Mouse (Mus musculus) liver, adult 2 months (tissue): Measurements from ENCODE around the gene Rbfox3. TPM values are rescaled to one million over a fixed set of nuclear protein-coding genes. Genes with fewer than 3 reads are reported as not detected.

ENCODE experiments used
- DNase-seq: peaks from one replicate; pipeline ENCODE4 v3.0.0-alpha.2; 2011; ENCODE audit warnings: low read depth, low spot score; ENCODE audit errors: extremely low read depth
- H3K27ac ChIP-seq: fragments of 200-500 bp; replicated peaks from 2 replicates; pipeline ENCODE4 v1.5.1; 2012; ENCODE audit warnings: low read depth, mild to moderate bottlenecking, control low read depth, inconsistent platforms, low read length; ENCODE audit not compliant: insufficient read depth
- H3K27me3 ChIP-seq: fragments of 200-500 bp; 2 replicates; pipeline ENCODE4 v1.6.1; 2012; ENCODE audit warnings: mild to moderate bottlenecking, moderate library complexity, low read length, inconsistent platforms; ENCODE audit not compliant: control insufficient read depth, insufficient read depth
- H3K36me3 ChIP-seq: fragments of 200-500 bp; 2 replicates; pipeline ENCODE4 v1.6.1; 2012; ENCODE audit warnings: low read length, inconsistent platforms; ENCODE audit not compliant: control insufficient read depth, insufficient read depth
- H3K4me1 ChIP-seq: fragments of 200-500 bp; 2 replicates; pipeline ENCODE4 v1.6.1; 2011; ENCODE audit warnings: low read length; ENCODE audit not compliant: control insufficient read depth, insufficient read depth
- H3K4me3 ChIP-seq: fragments of 200-500 bp; 2 replicates; pipeline ENCODE4 v1.5.1; 2011; ENCODE audit warnings: low read depth, mild to moderate bottlenecking, control low read depth, low read length, moderate library complexity; ENCODE audit not compliant: insufficient read depth
- H3K79me2 ChIP-seq: fragments of 200-500 bp; 2 replicates; pipeline ENCODE4 v1.6.1; 2012; ENCODE audit warnings: inconsistent platforms, mild to moderate bottlenecking, low read length, moderate library complexity; ENCODE audit not compliant: control insufficient read depth, insufficient read depth
- H3K9ac ChIP-seq: fragments of 200-500 bp; 2 replicates; pipeline ENCODE4 v1.6.1; 2012; ENCODE audit warnings: low read depth, mild to moderate bottlenecking, control low read depth, inconsistent platforms, low read length
- CTCF ChIP-seq: fragments of 200-500 bp; IDR thresholded peaks from 2 replicates; pipeline ENCODE4 v1.5.1; 2011; ENCODE audit warnings: low read depth, low read length, control low read depth
- POLR2A ChIP-seq: fragments of 200-500 bp; IDR thresholded peaks from 2 replicates; pipeline ENCODE4 v1.6.1; 2011; ENCODE audit warnings: low read length, control low read depth; ENCODE audit not compliant: insufficient read depth; ENCODE audit errors: extremely low read depth
- WGBS: fragments of 180-500 bp; shearing (Covaris S2); methylation state at CpG from one replicate; pipeline ENCODE4 v1.1.7; 2018; 5-methylcytosine and 5-hydroxymethylcytosine counted together
- polyA plus RNA-seq: library from polyadenylated mRNA; depleted of rRNA; stranded (reverse); fragments of >200 nt; gene quantifications from 2 replicates; pipeline ENCODE4 v1.2.3, GENCODE M21; 2012
- total RNA-seq: library from RNA; depleted of rRNA; stranded (reverse); fragments of >200 nt; gene quantifications from 2 replicates; pipeline ENCODE4 v1.2.3, GENCODE M21; 2014

Rbfox3 gene
- total and polyA plus RNA-seq, 2 experiments = 0.28 to 0.44 TPM

GRCm38 (mm10) chr11:118773076-118773583 is 138.3 kb downstream of the Rbfox3 start:
- Histone ChIP-seq H3K27me3 (no peaks in the 10 kb centered on the region), H3K4me3 (no peak overlapping the region), H3K4me1 (no peaks in the 10 kb centered on the region), H3K27ac (no peak overlapping the region), H3K9ac (no peak overlapping the region), H3K79me2 (no peaks in the 10 kb centered on the region), H3K36me3 (no peaks in the 10 kb centered on the region)
- DNase-seq = no peak
- 52% methylated on average over 12 of the region's 12 CpGs for WGBS
- TF ChIP-seq CTCF (no peak), POLR2A (no peak)

GRCm38 (mm10) chr11:118771358-118771757 is 140.0 kb downstream of the Rbfox3 start:
- H3K4me3 ChIP-seq = no peak overlapping the region
- H3K27ac ChIP-seq = no peak overlapping the region
- no peaks in the 10 kb centered on the region for H3K27me3 ChIP-seq
- no peaks in the 10 kb centered on the region for H3K79me2 ChIP-seq
- no peaks in the 10 kb centered on the region for H3K36me3 ChIP-seq
- DNase-seq = no peak
- H3K4me1 ChIP-seq = no peaks in the 10 kb centered on the region
- H3K9ac ChIP-seq = no peak overlapping the region
- 77% methylated on average over 4 of the region's 4 CpGs for WGBS
- TF ChIP-seq CTCF (no peak), POLR2A (no peak)

- H3K27me3 ChIP-seq = no peaks in the 10 kb centered on the region
- no peak overlapping the region for H3K4me3 ChIP-seq
- H3K9ac ChIP-seq = no peak overlapping the region
- H3K27ac ChIP-seq = no peak overlapping the region
- TF ChIP-seq POLR2A (no peak), CTCF (no peak)
- no peaks in the 10 kb centered on the region for H3K36me3 ChIP-seq
- H3K79me2 ChIP-seq = no peaks in the 10 kb centered on the region
- DNase-seq = no peak
- no peaks in the 10 kb centered on the region for H3K4me1 ChIP-seq
- WGBS = 93% methylated on average over 7 of the region's 7 CpGs
Observed at GRCm38 (mm10) chr11:118770789-118771188, 140.6 kb downstream of the Rbfox3 start.

GRCm38 (mm10) chr11:118769542-118769941 is 141.9 kb downstream of the Rbfox3 start:
- Histone ChIP-seq H3K79me2 (no peaks in the 10 kb centered on the region), H3K27me3 (no peaks in the 10 kb centered on the region), H3K4me1 (no peaks in the 10 kb centered on the region), H3K36me3 (no peaks in the 10 kb centered on the region), H3K27ac (no peak overlapping the region), H3K9ac (no peak overlapping the region), H3K4me3 (no peak overlapping the region)
- no peak for DNase-seq
- 54% methylated on average over 2 of the region's 2 CpGs for WGBS
- TF ChIP-seq POLR2A (no peak), CTCF (no peak)

GRCm38 (mm10) chr11:118768441-118768840 is 143.0 kb downstream of the Rbfox3 start:
- WGBS = 32% methylated on average over 3 of the region's 3 CpGs
- H3K4me3 ChIP-seq = no peak overlapping the region

GRCm38 (mm10) chr11:118767411-118767810 is 144.0 kb downstream of the Rbfox3 start:
- Histone ChIP-seq H3K4me3 (no peak overlapping the region), H3K9ac (no peak overlapping the region), H3K27me3 (no peaks in the 10 kb centered on the region), H3K27ac (no peak overlapping the region), H3K4me1 (no peaks in the 10 kb centered on the region), H3K79me2 (no peaks in the 10 kb centered on the region), H3K36me3 (no peaks in the 10 kb centered on the region)
- no peak for DNase-seq
- TF ChIP-seq CTCF (no peak), POLR2A (no peak)
- 76% methylated on average over 4 of the region's 4 CpGs for WGBS

More at GRCm38 (mm10) chr11:118768441-118768840, 143.0 kb downstream of the Rbfox3 start:
- no peak for DNase-seq
- Histone ChIP-seq H3K36me3 (no peaks in the 10 kb centered on the region), H3K4me1 (no peaks in the 10 kb centered on the region), H3K27ac (no peak overlapping the region), H3K79me2 (no peaks in the 10 kb centered on the region), H3K9ac (no peak overlapping the region), H3K27me3 (no peaks in the 10 kb centered on the region)
- TF ChIP-seq CTCF (no peak), POLR2A (no peak)
